Mouse (Mus musculus) gonadal fat pad, adult 2 months (tissue): ENCODE data around the gene Trim25. TPM values are rescaled to one million over a fixed set of nuclear protein-coding genes. Genes with fewer than 3 reads are reported as not detected.
"Not testable (repeated sequence)": the region's sequence is repeated elsewhere in the genome, so short reads cannot be mapped to it uniquely, and the experiment has no call there.

Experiments used
- DNase-seq: peaks from one replicate; pipeline ENCODE4 v3.0.0-alpha.2; 2012; ENCODE audit warnings: low read depth
- polyA plus RNA-seq: library from polyadenylated mRNA; depleted of rRNA; stranded (reverse); fragments of >200 nt; gene quantifications from 2 replicates; pipeline ENCODE4 v1.2.3, GENCODE M21; 2012

Trim25 gene
- polyA plus RNA-seq, 1 experiment: 14.0 TPM

DNA sequence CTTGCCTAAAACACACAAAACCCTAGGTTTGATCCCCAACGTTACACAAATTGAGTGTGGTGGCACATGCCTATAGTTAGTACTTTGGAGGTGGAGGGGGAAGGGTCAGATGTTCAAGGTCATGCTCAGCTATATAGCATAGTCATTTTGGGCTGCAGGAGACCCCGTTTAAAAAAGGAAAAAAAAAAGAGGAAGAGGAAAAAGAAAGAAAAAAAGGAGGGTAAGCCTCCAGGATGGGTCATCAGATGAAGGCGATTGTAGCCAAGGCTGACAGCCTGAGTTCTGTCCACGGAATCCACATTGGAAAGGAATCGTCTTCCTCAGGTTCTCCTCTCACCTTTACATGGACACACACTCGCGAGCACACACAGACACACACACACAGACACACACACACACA, 4.7 kb upstream of the Trim25 start:
- DNase-seq: no peak

GRCm38 (mm10) chr11:88995616-88996015, 3.6 kb upstream of the Trim25 start:
- no peak for DNase-seq

DNA sequence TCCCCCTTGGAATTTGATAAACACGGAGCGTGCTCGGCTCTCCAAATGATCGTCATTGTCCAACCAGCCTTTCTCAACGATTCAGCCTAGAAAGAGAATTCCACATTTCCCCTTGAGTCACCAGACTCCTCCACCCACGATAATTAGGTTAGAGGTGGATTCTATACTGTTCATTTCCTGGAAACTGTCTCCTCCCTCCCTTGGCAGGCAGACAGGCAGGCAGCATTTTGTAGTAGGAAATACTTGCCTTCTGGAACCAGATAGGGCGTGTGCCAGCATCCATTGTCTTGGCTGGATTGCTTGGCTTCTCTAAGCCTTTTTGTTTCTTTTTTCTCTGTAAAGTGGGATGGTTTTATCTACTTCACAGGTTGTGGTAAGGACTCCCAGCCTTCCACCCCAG, 2.7 kb upstream of the Trim25 start:
- no peak for DNase-seq

GRCm38 (mm10) chr11:88997343-88997742, 1.8 kb upstream of the Trim25 start:
- DNase-seq: not testable (repeated sequence)

DNA sequence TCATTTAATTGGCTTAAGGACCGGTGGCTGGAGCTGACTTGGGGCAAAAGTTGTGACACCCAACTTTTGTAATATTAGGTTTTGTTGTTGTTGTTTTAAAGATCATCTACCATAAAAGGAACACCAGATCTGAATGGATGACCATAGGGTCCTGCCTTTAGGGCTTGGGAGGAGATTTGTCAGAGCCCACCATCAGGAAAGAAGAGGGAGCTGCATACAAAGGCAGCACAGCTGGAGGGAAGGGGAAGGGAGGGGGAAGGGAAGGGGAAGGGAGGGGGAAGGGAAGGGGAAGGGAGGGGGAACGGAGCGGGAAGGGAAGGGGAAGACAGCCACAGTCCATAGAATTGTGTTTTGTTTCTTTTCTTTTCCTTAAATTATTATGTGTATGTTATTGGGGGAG, 770 bp upstream of the Trim25 start:
- DNase-seq: no peak

- DNase-seq: no peak
Measured at GRCm38 (mm10) chr11:88999723-89000526, 749 bp downstream of the Trim25 start.

- no peak for DNase-seq
Measured at GRCm38 (mm10) chr11:89000527-89000819, 1.3 kb downstream of the Trim25 start.

GRCm38 (mm10) chr11:89001569-89001968, 2.4 kb downstream of the Trim25 start:
- no peak for DNase-seq

GRCm38 (mm10) chr11:89002068-89002467, 2.9 kb downstream of the Trim25 start:
- DNase-seq: no peak

DNA sequence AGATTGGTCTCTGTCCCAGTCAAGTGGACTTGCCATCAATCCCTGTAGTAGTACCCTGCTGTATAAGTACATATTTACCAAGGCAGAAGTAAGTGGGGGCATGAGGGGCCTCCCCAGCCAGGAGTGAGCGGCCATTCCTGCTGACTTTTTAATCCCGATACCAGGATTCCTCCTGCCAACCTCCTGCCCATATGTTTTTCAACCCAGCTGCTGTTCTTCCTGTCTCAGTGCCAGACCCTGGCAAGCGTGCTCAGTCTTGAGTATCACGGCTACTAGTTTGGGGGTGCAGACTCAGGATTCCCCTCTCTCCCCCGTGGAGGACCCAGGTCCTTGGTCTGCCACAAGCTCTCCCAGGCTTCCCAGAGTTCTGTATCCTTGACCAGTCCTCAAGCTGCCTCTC, 3.4 kb downstream of the Trim25 start:
- no peak for DNase-seq

DNA sequence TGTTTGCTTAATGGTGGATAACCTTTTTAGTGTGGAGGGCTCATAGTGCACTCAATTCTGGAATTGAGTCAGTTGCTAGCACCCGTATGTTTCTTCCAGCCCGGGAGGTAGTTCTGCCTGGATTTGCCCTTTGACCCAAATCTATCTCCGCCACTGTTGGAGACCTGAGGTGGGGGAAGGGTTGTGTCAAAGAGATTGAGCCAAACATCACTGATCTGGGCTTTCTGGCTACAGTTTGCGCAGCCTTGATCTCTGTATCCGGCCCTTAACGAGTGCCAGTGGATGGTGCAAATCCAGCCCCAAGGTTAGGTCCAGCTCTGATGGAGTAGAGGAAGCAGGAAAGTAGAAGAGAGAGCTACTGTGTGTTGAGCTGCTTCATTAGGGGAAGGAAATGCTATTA, 3.9 kb downstream of the Trim25 start:
- DNase-seq: no peak

- DNase-seq: no peak
Measured at GRCm38 (mm10) chr11:89003726-89004125, 4.5 kb downstream of the Trim25 start.

GRCm38 (mm10) chr11:89005473-89005872, 6.3 kb downstream of the Trim25 start:
- no peak for DNase-seq

- no peak for DNase-seq
Measured at GRCm38 (mm10) chr11:89006404-89006803, 7.2 kb downstream of the Trim25 start.

DNA sequence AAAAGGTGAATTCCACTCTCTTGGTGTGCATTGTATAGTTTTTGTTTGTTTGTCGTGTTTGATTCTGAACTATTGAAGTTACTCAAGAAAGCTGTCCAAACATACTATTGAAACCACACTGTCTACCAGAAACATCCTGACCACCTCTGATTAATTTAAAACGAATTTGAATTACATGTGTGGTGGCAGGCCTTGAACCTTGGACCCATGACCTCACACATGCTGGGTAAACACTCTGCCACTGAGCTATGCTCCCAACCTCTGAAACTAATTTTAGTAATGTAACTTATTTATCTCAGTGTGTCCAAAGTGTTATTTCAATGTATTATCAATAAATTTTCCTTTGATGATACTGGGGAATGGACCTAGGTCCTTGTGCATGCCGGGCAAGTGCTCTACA, 8.4 kb downstream of the Trim25 start:
- DNase-seq: no peak

DNA sequence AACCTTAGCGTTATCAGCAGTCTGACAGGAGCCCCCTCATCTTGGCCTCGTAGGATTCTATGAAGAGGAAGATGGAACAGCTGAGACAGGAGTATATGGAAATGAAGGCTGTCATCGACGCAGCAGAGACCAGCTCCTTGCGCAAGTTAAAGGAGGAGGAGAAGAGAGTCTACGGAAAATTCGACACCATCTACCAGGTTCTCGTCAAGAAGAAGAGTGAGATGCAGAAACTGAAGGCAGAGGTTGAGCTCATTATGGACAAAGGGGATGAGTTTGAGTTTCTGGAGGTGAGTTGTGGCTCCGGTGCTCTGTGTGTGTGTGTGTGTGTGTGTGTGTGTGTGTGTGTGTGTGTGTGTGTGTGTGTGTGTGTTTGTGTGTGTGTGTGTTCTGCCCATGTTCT, 9.9 kb downstream of the Trim25 start:
- no peak for DNase-seq

DNA sequence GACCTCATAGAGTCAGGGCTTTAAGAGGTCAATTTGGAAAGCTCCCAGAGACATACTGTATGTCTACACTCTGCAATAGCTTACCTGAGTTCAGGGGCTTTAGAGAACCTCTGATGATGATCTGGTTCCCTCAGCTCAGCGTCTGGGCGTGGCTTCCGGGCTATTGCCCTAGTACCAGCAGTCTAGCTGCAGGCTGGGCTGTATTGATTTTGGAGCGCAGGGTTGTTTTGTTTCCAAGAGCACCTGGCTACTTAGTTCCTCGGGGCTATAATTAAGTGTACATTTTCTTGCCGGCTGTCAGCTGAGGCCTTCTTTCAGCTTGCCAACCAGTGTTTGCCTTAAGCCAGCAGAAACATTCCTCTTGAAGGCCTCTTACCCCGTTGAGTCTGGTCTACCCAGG, 10.3 kb downstream of the Trim25 start:
- DNase-seq: no peak

- DNase-seq: no peak
Measured at GRCm38 (mm10) chr11:89012241-89012640, 13.1 kb downstream of the Trim25 start.

DNA sequence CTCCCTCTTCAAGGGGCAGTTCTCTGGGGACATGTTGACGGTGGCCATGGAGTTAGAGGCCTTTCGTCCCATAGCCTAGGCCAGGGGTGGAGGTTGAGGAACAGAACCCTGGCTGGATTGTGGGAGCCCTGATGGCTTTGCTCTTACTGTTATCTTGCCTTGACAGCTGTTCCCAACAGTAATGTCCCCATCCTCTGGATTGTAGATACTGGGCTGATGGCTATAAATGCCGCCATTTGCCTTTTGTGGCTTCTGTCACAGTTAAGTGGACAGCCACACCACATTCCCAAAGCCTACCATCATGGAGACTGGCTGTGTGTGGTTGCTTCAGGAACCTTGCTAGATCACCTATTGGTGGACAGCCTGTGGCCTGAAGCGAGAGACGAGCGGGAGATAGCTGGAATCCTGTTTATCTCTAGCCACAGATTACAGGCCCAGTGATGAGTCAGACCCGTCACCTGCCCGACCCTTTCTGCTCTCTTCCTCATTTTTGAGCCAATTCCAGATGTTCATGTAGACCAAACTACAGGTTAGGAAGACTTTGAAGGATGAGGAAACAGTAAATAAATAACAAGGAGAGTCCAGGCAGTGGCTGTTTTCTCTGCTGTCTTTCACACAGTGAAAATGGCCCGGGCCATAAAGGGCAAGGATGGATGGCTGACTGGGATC, 18.5 kb downstream of the Trim25 start:
- DNase-seq: no peak

DNA sequence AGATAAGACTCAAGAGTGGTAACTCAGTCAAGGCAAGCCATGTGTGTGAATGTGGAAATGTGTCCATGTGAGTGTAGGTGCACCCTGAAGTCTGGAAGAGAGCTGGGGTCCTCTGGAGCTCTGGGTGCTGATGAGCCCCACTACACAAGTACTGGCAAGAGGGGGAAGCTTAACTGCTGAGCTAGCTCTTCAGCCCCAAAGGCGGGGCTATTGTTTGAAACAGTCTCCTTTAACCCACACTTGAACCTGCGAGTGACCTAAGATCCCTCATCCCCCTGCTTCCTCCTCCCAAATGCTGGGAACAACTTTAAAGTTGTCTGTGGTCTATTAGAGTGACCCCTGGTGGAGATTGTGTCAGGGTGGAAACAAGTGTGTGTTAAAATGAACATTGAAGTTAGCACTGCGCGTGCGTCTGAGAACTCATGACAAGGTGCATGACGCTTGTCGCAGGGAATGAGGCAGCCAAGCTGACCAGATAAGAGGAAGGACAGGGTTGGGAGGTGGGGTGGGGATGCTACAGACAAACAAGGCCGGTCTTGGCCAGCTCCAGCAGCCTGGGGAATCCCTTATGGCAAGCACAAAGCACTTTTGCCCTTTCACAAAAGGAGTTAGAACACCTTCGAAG, 21.6 kb downstream of the Trim25 start:
- DNase-seq: no peak

DNA sequence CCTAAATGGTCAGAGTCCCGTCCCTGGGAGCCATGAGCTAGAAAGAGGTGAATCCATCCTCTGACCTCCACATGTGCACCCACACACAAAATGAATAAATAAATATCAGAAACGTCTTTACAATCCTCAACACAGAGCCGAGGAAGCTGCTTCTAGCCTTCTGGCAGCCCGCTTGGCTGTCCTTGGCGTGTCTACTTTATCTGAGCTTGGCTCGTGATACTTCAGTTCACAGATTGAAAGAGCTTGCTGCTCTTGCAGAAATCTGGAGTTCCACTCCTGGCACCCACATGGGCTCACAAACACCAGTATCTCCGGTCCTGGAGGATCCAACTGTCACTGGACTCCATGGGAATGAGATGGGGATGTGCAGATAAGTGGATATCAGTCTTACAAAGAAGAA, 22.5 kb downstream of the Trim25 start:
- no peak for DNase-seq

DNA sequence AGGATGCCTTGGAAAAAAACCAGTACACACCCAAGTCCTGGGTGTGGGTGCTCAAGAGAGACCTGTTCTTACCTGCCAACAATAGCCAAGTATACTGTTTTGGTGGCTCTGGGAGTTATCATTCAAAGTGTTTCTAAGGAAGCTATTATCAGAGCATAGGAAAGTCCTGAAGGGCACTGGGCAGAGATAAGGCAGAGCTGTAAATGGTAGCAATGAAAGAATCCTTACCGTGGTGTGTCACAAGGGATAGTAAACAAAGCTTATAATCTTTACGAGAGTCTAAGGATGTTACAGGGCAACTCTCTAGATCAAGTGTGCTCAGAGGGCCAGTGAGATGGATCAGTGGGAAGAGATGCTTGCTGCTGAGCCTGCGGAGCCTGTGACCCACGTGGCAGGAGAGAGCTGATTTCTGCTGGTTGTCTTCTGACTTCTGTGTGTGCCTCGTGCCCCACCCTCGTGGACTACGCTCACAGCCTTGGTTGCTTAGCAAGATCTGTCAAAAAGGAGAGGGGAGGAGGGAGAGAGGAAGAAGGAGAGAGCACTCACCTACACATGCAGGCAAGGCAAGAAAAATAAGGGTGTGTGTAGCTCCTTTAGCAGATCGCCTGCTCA, 23.1 kb downstream of the Trim25 start:
- no peak for DNase-seq

DNA sequence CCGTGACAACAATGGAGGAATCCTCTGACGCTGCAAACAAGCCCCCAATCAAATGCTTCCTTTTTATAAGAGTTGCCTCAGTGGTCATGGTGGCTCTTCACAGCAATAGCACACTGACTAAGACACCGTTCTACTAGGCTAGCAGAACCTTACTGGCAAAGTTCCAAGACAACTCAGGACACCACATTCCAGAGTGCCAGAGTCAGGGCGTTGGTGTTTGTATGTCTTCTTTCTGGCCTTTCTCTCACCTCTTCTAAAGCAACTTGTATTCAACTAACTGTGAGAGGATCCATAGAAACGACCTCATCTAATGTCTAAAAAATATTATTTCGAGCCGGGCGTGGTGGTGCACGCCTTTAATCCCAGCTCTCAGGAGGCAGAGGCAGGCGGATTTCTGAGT, 24.3 kb downstream of the Trim25 start:
- no peak for DNase-seq
